Mouse (Mus musculus): Measurements from ENCODE around the gene Rcor1. TPM values are rescaled to one million over a fixed set of nuclear protein-coding genes. Genes with fewer than 3 reads are reported as not detected.
A peak's percentile ranks its signal among the peaks of the same experiment; 100 is the strongest.

The Rcor1 gene
- total RNA-seq, 1 experiment from 2014 or later, result 46.4 TPM

DNA sequence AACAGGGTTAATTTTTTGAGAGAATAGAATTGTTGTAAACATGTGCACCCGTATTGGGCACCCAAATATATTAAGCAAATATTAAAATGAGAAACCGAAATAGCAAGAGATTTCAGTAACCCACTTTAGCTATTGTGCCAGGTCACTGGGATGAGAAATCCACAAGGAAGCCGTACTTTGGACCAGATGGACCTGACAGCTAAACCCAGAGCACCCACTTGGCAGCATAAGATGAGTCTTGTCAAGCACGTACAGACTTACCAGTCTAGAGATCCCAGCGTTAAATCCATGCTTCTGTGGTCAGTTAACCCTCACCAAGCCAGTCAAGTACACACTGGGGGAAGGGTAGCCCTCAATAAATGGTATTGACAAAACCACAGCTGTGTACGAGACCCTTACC is 86.5 kb downstream of the Rcor1 start:
- no peak for DNase-seq

DNA sequence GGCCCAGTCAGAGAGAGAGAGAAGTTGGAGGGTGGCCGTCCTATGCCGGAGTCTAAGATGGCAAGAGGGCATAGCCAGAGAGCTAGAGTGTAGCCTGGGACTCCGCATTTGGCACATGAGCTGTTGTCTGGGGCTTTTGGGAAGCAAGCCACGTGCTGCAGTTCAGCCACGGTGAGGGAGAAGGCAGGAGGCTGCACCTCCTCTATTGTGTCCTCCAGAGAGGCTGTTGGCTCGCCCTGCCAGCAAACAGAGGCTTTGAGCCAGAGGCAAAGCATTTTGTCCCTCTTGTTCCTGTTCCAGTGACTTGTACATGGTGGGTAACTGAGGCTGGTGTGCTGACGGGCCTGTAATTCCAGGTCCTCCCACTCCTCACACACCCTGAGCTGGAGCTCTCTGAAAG is 95.0 kb downstream of the Rcor1 start:
- peak; percentile 37 for DNase-seq

DNA sequence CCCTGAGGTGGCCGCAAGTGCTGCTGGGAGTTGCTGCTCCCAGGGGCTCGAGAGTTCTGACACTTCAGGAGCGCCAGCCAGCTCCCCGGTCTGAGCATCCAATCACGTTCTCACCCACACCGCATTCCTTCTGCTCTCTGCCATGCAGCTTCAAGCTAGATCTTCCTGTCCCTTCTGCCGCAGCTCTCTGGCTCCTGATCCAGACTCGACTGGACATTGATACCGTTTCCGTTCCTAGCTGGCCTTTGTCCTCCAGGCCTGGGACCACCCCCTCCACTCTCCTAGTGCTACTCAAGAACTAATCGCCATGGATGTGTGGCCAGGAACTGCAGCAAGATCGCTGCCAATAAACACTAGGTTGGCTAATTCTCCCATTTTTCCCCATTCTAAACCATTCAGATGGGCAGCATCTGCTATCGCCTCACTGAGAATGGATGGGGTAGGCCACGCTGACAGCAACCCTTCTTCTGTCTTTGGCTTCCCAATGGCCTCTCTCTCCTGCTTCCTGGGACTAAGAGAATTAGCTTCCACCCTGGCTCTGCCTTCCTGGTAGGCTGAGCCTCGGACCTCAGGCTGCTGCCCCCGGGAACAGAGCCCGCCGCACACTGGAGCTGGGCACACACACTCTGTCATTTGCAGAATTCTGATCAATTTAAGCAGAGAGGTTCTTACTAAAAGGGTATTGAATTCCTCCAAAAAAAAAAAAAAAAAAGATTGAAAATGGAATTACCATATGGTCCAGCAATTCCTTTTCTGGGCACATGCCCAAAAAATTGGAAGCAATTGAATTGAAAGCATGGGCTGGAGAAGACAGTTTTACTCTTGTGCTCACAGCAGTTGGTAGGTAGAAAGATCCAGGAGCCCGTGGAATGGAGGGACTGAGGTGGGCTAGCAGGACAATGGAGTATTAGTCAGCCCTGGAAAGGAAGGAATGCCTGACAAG is 95.9 kb downstream of the Rcor1 start:
- DNase-seq, result no peak

DNA sequence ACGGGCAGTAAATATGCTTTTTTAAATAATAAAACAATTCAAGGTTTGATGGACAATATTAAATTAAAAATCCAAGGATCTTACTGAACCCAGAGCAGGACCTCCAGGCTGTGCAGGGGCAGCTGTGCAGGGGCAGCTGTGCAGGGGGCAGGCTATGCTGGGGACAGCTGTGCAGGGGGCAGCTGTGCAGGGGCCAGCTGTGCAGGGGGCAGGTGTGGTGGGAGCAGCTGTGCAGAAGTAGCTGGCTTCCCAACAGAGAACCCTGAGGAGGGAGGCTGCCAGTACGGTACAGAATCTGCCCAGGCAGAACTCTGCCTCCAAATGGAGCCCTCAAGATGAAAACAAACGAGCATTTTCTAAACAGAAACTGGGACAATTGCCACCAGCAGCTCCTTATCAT is 96.8 kb downstream of the Rcor1 start:
- no peak for DNase-seq

DNA sequence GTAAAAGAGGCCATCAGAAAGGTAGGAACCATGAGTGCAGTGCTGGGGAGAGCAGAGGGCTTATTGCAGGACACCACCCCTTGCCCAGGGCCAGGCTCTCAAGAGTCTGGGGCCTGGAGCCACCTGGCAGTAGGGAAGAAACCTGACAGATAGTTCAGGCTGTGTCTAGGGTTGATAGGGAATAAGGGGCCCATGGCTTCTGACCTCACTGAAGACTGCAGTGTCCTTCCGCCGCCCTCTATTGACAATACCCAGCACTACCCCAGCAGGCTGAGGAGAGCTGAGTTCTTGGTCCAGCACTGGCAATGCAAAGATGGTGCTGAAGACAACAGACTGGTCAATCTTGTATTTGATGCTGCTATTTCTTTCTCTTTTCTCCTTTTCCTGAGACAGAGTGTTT is 97.9 kb downstream of the Rcor1 start:
- DNase-seq, result no peak

- peak; percentile 55 for DNase-seq
Measured at GRCm38 (mm10) chr12:111143005-111143508, 103.9 kb downstream of the Rcor1 start.

GRCm38 (mm10) chr12:111143509-111144063 is 104.4 kb downstream of the Rcor1 start:
- peak; percentile 40 for DNase-seq

DNA sequence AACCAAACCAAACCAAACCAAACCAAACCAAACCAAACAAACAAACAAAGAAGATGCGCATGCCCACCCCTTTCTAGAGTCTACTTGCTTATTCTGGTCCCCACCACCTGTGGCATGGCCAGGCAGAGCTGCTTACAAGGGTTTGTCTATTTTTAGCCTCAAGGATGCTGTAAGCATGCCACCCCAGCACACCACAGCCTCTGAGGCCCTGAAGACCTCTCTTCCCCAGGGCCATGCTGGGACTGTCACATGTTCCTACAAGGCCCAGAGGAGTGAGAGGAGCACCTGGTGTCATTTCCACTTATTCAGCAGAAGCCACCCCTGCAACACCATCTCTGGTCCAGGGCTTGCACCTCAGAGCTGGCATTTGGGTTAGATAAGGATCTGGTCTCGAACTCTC is 105.4 kb downstream of the Rcor1 start:
- no peak for DNase-seq

GRCm38 (mm10) chr12:111145269-111145668 is 106.1 kb downstream of the Rcor1 start:
- DNase-seq, result no peak

GRCm38 (mm10) chr12:111149495-111150235 is 110.5 kb downstream of the Rcor1 start:
- DNase-seq, result no peak

DNA sequence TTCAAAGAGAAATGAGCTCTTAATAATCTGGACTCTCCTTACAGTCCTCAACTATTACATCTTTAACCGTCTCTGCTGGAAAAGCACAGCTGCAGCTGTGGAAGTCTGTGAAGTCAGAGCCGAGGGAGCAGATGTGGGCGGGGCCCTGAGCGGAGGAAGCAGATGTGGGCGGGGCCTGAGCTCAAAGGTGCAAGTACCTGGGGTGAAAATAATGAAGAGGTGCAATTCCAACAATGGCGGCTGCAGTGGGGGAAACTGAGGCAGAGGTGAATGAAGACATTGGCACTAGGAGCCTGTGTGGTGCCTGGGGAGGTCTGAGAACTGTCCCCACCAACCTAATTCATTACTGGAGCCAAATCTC is 111.1 kb downstream of the Rcor1 start:
- DNase-seq, result peak; percentile 49

DNA sequence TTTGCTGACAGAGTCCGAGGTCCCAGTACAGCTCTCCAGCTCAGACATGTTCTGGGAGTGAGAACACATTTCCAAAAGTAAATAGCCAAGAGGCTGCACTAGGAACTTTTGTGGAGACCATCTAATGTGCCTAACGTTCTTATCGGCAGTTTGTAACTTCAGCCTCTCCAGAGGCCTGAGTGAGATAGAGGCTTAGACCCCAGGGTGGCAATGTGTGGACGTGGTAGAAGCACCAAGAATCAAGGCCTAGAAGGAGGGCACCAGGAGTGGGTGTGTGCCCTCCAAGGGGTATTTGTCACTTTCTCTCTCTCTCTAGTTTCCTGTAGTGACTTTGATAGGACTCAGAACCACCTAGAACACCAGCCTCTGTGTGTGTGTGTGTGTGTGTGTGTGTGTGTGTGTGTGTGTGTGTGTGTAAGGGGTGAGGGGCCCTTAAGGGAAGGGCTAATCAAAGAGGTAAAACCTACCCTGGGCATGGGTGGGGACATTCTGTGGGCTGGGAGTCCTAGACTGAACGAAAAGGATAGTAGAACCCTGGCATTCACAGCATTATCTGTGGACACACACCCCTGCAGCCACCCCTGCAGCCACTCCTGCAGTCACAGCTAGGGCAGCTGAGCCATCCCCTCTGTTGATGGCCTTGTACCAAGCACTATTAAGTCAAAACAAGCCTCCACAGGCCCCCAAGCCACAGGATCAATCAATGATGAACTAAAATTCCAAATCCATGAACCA is 112.4 kb downstream of the Rcor1 start:
- DNase-seq, result no peak

DNA sequence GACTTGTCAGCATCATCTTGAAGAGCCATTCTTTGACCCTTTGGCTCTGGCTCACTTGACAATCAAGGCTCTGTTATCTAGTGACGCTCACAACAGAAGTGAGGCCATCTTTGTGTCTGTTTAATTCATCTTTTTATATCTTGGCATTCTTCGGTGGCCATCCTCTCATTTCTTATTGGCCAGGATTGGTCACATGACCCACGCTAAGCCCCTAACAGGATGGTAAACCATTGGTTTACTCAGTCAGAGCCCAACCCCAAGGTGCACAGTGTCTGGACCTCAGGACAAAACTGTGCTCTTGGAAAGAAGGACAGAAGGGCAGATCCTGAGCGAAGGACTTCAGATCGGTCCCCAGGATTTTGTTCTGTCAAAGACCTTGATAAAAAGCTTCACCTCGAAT is 113.4 kb downstream of the Rcor1 start:
- no peak for DNase-seq

GRCm38 (mm10) chr12:111152981-111153710 is 114.0 kb downstream of the Rcor1 start:
- no peak for DNase-seq

GRCm38 (mm10) chr12:111153946-111154345 is 114.8 kb downstream of the Rcor1 start:
- DNase-seq, result no peak

DNA sequence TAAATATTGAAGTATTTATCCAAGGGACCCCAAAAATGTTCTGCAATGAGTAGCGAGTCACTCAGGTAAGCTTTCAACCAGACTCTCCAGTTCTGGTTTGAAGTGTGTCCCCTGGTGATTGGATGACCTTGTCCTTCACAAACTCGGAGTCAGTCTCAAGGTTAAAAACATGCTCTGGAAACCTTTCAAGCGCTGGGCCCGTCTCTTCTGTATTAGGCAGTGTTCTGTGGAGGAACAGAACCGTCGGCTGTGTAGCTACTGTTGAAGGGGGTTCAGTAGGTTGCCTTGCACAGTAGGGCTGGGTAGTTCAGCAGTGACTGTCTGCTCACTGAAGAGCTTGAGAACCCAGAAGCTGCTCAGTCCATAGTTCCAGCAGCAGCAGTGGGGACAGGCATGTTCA is 115.5 kb downstream of the Rcor1 start:
- peak; percentile 75 for DNase-seq

- no peak for DNase-seq
Measured at GRCm38 (mm10) chr12:111155756-111156155, 116.6 kb downstream of the Rcor1 start.

DNA sequence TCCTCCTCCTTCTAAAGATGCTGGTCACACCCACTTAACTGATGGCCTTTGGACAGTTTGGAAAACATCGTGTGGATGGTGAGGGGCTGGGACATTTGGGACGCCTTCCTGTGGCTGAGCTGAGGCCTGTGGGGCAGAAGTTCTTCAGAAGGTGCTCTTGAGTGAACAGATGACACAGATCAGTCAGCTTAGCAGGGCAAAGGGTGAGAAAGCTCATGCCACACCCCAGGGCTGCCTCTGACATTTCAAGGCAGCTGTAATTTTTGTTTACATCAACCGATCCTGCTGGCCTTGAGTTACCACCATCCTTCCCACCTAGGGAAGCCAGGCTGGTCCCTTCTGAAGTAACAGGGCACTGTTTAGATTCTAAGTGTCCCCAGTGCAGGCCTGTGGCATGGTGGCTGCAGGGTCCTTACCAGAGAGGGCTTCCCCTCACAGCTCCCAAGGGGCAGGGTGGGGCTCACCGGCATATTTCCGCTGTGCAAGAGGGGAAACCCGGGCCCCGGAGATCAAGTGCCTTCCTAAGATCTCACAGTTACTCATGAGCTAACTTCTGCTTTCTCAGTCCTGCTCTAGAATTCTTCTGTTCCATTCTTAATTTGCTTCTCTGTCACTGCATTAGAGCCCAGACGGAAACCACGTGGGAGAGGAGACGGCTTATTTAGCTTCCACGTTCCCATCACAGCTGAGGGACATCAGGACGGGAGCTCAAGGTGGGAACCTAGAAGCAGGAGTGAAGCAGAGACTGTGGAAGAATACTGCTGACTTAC is 120.7 kb downstream of the Rcor1 start:
- DNase-seq, result peak; percentile 57

GRCm38 (mm10) chr12:111160871-111161270 is 121.7 kb downstream of the Rcor1 start:
- DNase-seq, result no peak

GRCm38 (mm10) chr12:111161943-111162311 is 122.8 kb downstream of the Rcor1 start:
- DNase-seq, result no peak

All from adrenal gland, postnatal 14 days (tissue).